Mouse (Mus musculus) kidney, adult 2 months (tissue): Measurements from ENCODE around the gene Gm20696.

ENCODE experiments used
- CTCF ChIP-seq: fragments of 200-500 bp; conservative IDR thresholded peaks from 2 replicates; pipeline ENCODE4 v1.5.1; 2011; ENCODE audit warnings: low read depth, mild to moderate bottlenecking, control low read depth, low read length, moderate library complexity, mixed read lengths; ENCODE audit not compliant: insufficient read depth, insufficient read length
- POLR2A ChIP-seq: fragments of 200-500 bp; IDR thresholded peaks from one replicate; pipeline ENCODE4 v1.6.1; 2011; ENCODE audit warnings: low read depth, low read length, control low read depth

- no peak for TF ChIP-seq CTCF
- TF ChIP-seq POLR2A, result no peak
Measured at GRCm38 (mm10) chr6:99320444-99320843, 346.2 kb downstream of the Gm20696 start.
